Mouse (Mus musculus) brain, embryonic 14.5 days (tissue): ENCODE measurements at regions not wholly inside any gene's neighbourhood (a gene's known extent, or its start where the extent isn't known, plus 50 kb on each side); places are given as distances from the start of the nearest gene placed in this dataset.

Experiments
- DNase-seq: peaks from one replicate; pipeline ENCODE4 v3.0.0-alpha.2; 2011; ENCODE audit warnings: low read depth
- CTCF ChIP-seq: fragments of 200-500 bp; IDR thresholded peaks from 2 replicates; pipeline ENCODE4 v1.5.1; 2012; ENCODE audit warnings: inconsistent platforms, mild to moderate bottlenecking, moderate library complexity, borderline replicate concordance; ENCODE audit not compliant: insufficient read depth, insufficient read length; ENCODE audit errors: extremely low read depth
- POLR2A ChIP-seq: fragments of 200-500 bp; IDR thresholded peaks from 2 replicates; pipeline ENCODE4 v1.6.1; 2012; ENCODE audit warnings: mild to moderate bottlenecking, inconsistent platforms, borderline replicate concordance; ENCODE audit not compliant: poor library complexity, insufficient read depth, insufficient read length, severe bottlenecking; ENCODE audit errors: extremely low read depth

DNA sequence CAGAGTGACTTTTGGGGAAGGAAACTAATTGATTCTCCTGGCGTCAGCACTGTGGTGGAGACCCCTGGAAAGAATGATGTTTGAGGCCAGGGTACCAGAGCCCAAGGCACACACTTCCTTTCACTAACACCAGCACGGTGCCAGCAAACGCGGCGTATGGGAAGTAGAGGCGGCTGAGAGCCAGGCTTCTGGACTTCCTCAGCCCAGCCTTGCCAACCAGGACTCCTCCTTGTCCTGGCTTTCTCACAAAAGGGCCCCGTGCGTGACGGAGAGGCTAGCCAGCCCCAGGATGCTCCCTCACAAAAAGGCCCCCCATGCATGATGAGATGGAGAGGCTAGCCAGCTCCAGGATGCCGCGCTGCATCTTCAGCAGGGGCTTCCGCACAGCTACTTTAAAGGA, 502.1 kb upstream of the Adam5 start:
- no peak for TF ChIP-seq CTCF
- no peak for TF ChIP-seq POLR2A
- peak; percentile 42 for DNase-seq

DNA sequence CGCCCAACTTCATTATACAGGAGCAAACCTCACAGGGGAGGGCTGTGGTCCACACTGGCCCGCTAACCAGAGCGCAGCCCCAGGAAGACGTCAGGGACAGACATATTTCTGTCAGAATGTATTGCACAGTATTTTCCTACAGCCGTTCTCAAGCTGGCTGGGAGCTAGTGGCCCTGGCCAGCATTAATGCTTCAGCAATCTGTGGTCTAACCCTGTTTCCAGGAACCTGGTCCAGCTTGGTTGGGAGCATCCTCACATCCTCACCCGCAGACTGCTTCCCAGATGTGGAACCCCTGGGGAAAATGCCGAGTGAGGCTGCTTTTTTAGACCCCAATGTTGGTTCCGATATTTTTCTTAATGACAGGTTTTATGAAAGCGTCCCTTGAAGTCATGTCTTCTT, 500.6 kb upstream of the Adam5 start:
- no peak for DNase-seq
- TF ChIP-seq POLR2A (no peak), CTCF (no peak)

DNA sequence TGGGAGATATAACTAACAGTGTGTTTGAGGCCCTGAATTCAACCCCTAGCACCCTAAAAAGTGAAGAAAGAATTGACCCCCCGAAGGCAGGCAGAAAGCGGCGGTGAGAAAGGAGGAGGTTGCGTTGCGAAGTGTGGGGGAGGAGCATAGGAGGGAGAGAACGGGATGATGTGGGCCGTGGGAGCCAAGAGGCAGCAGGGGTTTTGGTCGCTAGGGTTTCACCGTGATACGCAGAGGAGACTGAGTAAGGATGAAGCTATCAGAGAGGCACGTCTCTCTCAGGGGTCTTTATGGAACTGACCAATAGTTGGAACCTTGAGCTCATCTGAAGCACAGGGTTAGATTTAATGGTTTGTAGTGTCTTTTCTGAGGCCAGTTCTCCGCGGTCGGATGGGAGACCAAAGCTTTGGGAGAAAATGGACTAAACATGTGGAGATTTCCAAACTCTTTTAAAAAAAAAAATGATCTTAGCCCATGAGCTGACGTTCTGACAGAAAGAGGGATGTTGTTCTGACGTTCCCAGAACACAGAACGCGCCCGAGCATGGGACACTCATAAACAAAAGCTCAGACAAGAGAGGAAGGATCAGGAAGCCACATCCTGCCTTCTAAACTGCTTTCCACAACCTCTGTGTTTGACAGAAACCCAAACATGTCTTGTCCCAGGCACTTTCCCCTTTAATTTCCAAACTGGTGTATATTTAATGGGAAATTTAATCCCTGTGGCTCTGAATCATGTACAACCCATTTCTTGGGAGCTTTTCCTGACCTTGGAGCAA, 499.7 kb upstream of the Adam5 start:
- DNase-seq: no peak
- TF ChIP-seq CTCF (no peak), POLR2A (no peak)

DNA sequence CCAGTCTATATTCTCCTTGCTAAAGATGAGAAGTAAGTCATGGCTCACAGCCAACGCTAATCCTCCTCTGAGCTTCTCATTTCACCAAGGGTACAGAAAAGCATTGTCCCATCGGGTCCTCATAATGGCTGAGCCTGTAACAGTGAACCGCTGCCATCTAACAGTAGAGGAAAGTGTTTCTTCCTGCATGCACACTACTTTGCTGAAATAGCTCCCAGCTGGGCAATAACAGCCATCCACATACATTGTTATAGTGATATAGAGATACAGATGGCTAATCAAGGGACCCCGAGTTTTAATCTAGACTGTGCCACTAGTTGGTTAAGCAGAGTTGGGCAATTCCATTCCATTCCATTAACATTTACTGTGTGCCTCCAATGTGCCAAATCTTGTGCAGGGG, 492.2 kb upstream of the Adam5 start:
- no peak for DNase-seq
- TF ChIP-seq POLR2A (no peak), CTCF (no peak)

DNA sequence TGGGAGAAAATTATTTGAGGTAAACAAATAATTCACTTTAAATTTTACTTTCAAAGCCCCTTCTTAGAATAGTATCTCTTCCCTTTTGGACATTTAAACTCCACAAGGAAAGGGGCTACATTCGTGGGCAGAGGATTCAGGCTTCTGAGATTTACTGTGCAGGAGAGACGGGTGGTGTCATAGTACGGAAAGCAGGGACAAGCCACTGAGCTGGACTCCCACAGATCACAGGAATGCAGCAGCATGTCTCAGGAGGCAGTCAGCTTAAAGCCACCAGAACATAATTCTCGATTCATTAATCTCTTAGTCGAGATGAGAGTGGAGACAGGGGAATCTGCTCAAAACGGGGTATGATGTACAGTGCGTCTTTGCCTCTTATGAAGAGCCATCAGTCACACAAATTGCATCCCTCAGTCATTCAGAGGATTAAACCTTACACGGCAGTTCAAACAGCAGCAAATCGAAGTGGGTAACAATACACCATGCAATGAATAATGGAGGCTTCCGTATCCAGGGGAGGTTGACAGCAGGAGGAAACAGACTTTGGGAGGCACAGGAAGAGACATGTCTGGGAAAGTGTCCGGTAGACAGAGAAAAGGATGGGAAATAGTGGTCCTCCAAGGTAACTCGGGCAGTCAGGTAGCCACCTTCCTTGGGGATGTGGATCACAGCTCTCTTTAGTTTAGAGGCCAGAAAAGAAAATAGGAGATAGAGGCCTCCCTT, 487.8 kb upstream of the Adam5 start:
- TF ChIP-seq POLR2A: no peak
- no peak for TF ChIP-seq CTCF
- peak; percentile 36 for DNase-seq

DNA sequence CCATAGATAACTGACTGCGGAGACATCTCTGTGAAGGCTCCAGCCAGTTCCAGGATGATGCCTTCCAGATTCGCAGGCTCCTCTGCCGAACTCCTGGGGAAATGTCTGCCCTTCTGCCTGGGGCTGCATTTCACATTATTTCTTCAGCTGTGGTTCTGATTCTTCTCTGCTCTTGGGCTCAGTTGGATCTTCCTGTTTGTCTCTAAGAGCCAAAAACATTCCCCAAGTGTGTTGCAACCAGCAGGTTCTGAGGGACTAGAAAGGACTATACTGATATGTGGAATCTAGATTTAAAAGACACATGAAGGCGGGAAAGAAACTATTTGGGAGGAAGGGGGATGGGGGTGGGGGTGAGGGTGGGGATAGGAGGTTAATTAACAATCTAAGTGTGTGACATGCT, 483.8 kb upstream of the Adam5 start:
- no peak for DNase-seq
- TF ChIP-seq POLR2A (no peak), CTCF (no peak)

DNA sequence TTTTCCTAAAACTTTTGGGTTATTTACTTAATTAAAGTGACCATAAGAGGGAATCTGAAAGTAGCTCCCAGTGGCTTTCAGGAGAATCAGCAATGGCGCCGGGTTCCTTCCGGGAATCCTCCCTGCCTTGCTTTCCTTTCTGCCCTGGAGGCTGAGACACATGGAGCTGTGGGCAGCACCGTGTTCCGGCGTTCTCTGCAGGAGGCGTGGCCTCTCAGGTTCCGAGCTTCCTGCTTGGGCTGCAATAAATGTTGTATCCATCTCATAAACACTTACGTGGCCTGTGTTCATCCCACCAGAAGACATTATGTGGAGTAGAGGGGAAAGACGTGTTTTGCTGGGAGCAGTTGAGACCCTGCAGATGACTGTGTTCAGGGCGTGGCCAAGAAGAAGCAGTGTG, 483.3 kb upstream of the Adam5 start:
- no peak for DNase-seq

DNA sequence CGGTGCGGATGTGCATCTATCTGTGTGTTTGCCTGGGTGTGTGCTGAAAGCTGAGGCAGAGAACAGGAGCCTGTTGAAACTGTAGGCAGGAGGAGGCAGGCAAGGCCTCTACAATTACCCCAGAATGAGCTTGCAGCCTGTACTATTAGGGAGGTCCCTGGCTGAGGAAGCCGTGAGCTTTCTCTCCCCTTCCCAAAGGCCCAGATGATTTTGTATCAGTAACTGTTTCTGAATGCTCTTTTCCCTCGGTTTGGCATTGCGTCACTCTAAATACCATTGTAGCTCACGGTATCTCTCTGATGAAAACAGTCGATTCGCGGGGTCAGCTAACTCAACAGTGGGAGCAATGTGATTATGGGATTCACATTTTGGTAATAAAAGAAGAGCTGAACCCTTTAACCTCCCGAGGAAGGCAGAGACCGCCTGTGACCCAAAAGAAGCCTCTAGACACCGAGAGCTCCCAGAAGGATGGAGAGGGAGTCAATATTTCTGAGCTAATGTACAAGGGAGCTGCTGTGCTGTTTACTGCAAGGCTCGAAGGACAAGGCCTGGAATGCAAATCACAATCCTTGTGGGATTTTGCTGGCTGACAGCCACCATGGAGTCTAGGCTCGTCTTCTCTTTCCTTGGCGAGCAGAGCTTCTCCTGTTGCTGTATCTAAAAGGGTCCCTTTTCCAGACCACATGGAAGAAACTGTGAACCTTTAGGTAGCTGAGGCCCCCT, 482.8 kb upstream of the Adam5 start:
- peak; percentile 61 for DNase-seq
- TF ChIP-seq POLR2A: no peak
- no peak for TF ChIP-seq CTCF

More for the DNA sequence above, 483.3 kb upstream of the Adam5 start:
- TF ChIP-seq POLR2A (no peak), CTCF (no peak)
